ENCODE assay signal across 15 mouse cellular contexts in the genomic region with DNA sequence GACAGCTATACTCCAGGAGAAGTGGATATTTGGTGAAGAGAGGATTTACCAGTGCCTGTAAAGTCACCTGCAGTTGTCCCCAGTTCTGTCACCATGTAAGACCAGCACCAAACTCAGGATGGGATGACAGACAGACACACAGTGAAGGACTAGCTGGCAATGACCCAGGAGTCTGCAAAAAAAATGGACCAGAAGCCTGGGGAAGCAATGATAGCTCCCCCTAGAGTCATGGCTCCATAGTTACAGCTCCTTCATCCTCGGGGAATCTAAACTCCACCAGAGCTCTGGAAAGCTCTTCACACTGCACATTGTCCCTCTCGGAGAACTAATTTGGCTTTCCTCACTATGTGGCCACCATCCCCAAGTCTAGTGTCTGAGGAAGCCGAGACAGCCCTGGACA. TPM values are rescaled to one million over a fixed set of nuclear protein-coding genes. Genes with fewer than 3 reads are reported as not detected.
DNase-seq lines count a peak whose midpoint lies in the region; ATAC-seq and TF ChIP-seq lines count a peak whose summit lies in the region.
"Had no signal": no experiment of that assay in that cellular context is flagged by ENCODE, and none has a peak within 500 bp of the region (broad histone marks: within the 10 kb centered on the region; RNA-seq: fewer than 3 reads in every experiment).

No protein-coding gene starts in this region.

- H3K27ac ChIP-seq in kidney, postnatal 0 days, result no peak overlapping the region
- H3K27ac ChIP-seq in cortical plate, adult 2 months (ENCODE audit: insufficient read depth, low read length), result no peak overlapping the region
- H3K27ac ChIP-seq: embryonic facial prominence, embryonic 13.5 days; forebrain, embryonic 13.5 days; limb, embryonic 12.5 days had no signal

- 56% methylated on average over 3 of the region's 3 CpGs for WGBS in kidney, postnatal 0 days

- no peaks in the 10 kb centered on the region for H3K9me3 ChIP-seq in kidney, postnatal 0 days (replicated peaks; ENCODE audit: low read length)

- peak; percentile 6 for DNase-seq in cerebellum, adult 9-10 months
- DNase-seq in cerebellum, postnatal 4 days (ENCODE audit: low spot score in 2 of 2), result no peak
- DNase-seq in kidney, postnatal 0 days (ENCODE audit: low spot score), result no peak
- no peak for DNase-seq in kidney, adult 11 months
- DNase-seq in 416B (ENCODE audit: low read depth), result peak; percentile 9
- DNase-seq in kidney, adult 18-20 months, result no peak
- no peak for DNase-seq in layer of hippocampus, adult 9-10 months (ENCODE audit: low spot score)
- DNase-seq: adrenal gland, postnatal 10 days; B cell, adult 2 months; gastrocnemius, postnatal 25 days had no signal

- H3K36me3 ChIP-seq in kidney, postnatal 0 days (ENCODE audit: insufficient read depth, low read length), result no peaks in the 10 kb centered on the region
- H3K36me3 ChIP-seq: embryonic facial prominence, embryonic 13.5 days; limb, embryonic 12.5 days had no signal

- no peak for ATAC-seq in kidney, postnatal 0 days (replicated peaks; ENCODE audit: low FRiP score, low read depth)
- ATAC-seq: forebrain, embryonic 13.5 days; intestine, embryonic 16.5 days had no signal

- no peak overlapping the region for H3K4me3 ChIP-seq in kidney, postnatal 0 days (replicated peaks; ENCODE audit: low read depth, low read length)
- H3K4me3 ChIP-seq in cortical plate, adult 2 months (ENCODE audit: insufficient read depth, low read length), result no peak overlapping the region
- H3K4me3 ChIP-seq: embryonic facial prominence, embryonic 13.5 days; forebrain, embryonic 13.5 days; limb, embryonic 12.5 days had no signal

- no peak for TF ChIP-seq POLR2A in cortical plate, adult 2 months (IDR thresholded peaks at IDR 0.05; ENCODE audit: extremely low read depth, insufficient read depth, low read length)

- H3K4me2 ChIP-seq in kidney, postnatal 0 days (ENCODE audit: low read length), result no peak overlapping the region
- H3K4me2 ChIP-seq: embryonic facial prominence, embryonic 13.5 days; limb, embryonic 12.5 days had no signal

- no peak overlapping the region for H3K9ac ChIP-seq in kidney, postnatal 0 days (ENCODE audit: low read depth, low read length)
- H3K9ac ChIP-seq: embryonic facial prominence, embryonic 13.5 days; forebrain, embryonic 13.5 days; limb, embryonic 12.5 days had no signal

- 0 out of 2 replicates have a peak, but pooled peaks have one; percentile 12 for TF ChIP-seq CTCF in kidney, postnatal 0 days (IDR thresholded peaks at IDR 0.05; ENCODE audit: low read depth)
- TF ChIP-seq CTCF in cortical plate, adult 2 months (IDR thresholded peaks at IDR 0.05; ENCODE audit: extremely low read depth, insufficient read depth, low read length), result 0 out of 2 replicates have a peak, but pooled peaks have one; percentile 13

- 0 out of 2 replicates have a peak, but pooled peaks cover 2% of the 10 kb centered on the region for H3K4me1 ChIP-seq in kidney, postnatal 0 days (replicated peaks; ENCODE audit: insufficient read depth, low read length)
- no peaks in the 10 kb centered on the region for H3K4me1 ChIP-seq in cortical plate, adult 2 months (ENCODE audit: control insufficient read depth, insufficient read depth, low read length)

- peaks cover 8% of the 10 kb centered on the region; the same call in 1 of the 2 replicates for H3K27me3 ChIP-seq in kidney, postnatal 0 days (ENCODE audit: insufficient read depth, low read length)

RNA-seq across cellular contexts. Expression of gene Cacng5, which starts 1.5 kb away (rescaled TPM):
- polyA plus RNA-seq in kidney, postnatal 0 days (2015; fragmentation: Nextera tagmentation; extraction: Ambion mirVana), result 0.04 and 0.09 TPM in 2 replicates
- polyA plus RNA-seq in cortical plate, adult 2 months (2012; rRNA removed), result 4.0 and 4.4 TPM in 2 replicates

Comparison
In these comparisons a context has a peak if more than half of its experiments do, and no peak if none do; other contexts are left out.
1. DNase-seq: peak in cerebellum, adult 9-10 months (single experiment) and 416B (single experiment); none in cerebellum, postnatal 4 days (0 of 2), kidney, postnatal 0 days (single experiment), kidney, adult 11 months (single experiment), kidney, adult 18-20 months (single experiment) and layer of hippocampus, adult 9-10 months (single experiment).